Mouse (Mus musculus): ENCODE measurements around the gene Lmx1b.

Lmx1b gene

GRCm38 (mm10) chr2:33582457-33583060 is 57.8 kb downstream of the Lmx1b start:
- DNase-seq: no peak

GRCm38 (mm10) chr2:33581866-33582265 is 58.4 kb downstream of the Lmx1b start:
- no peak for DNase-seq

GRCm38 (mm10) chr2:33581449-33581777 is 58.9 kb downstream of the Lmx1b start:
- no peak for DNase-seq

- DNase-seq: no peak
Measured at GRCm38 (mm10) chr2:33580697-33581448, 59.4 kb downstream of the Lmx1b start.

- no peak for DNase-seq
Measured at GRCm38 (mm10) chr2:33575406-33575805, 64.9 kb downstream of the Lmx1b start.

- DNase-seq: no peak
Measured at GRCm38 (mm10) chr2:33573075-33573474, 67.2 kb downstream of the Lmx1b start.

GRCm38 (mm10) chr2:33571219-33571824 is 69.0 kb downstream of the Lmx1b start:
- no peak for DNase-seq

- no peak for DNase-seq
Measured at GRCm38 (mm10) chr2:33569698-33570097, 70.6 kb downstream of the Lmx1b start.

- no peak for DNase-seq
Measured at GRCm38 (mm10) chr2:33569240-33569639, 71.1 kb downstream of the Lmx1b start.

GRCm38 (mm10) chr2:33565886-33566285 is 74.4 kb downstream of the Lmx1b start:
- no peak for DNase-seq

GRCm38 (mm10) chr2:33564748-33565147 is 75.6 kb downstream of the Lmx1b start:
- DNase-seq: no peak

GRCm38 (mm10) chr2:33559752-33560151 is 80.6 kb downstream of the Lmx1b start:
- DNase-seq: no peak

GRCm38 (mm10) chr2:33559334-33559733 is 81.0 kb downstream of the Lmx1b start:
- DNase-seq: no peak

GRCm38 (mm10) chr2:33558233-33558632 is 82.1 kb downstream of the Lmx1b start:
- DNase-seq: peak; percentile 68

GRCm38 (mm10) chr2:33555573-33555972 is 84.7 kb downstream of the Lmx1b start:
- no peak for DNase-seq

GRCm38 (mm10) chr2:33552672-33553071 is 87.6 kb downstream of the Lmx1b start:
- DNase-seq: no peak

- no peak for DNase-seq
Measured at GRCm38 (mm10) chr2:33547595-33547994, 92.7 kb downstream of the Lmx1b start.

GRCm38 (mm10) chr2:33546879-33547278 is 93.4 kb downstream of the Lmx1b start:
- peak; percentile 98 for DNase-seq

- peak; percentile 63 for DNase-seq
Measured at GRCm38 (mm10) chr2:33546051-33546450, 94.3 kb downstream of the Lmx1b start.

GRCm38 (mm10) chr2:33544781-33545566 is 95.3 kb downstream of the Lmx1b start:
- DNase-seq: peak; percentile 42

GRCm38 (mm10) chr2:33544203-33544762 is 96.0 kb downstream of the Lmx1b start:
- peak; percentile 62 for DNase-seq

- DNase-seq: peak; percentile 73
Measured at GRCm38 (mm10) chr2:33543429-33544202, 96.7 kb downstream of the Lmx1b start.

All from cerebellum, adult 11-12 months (tissue).